Mouse (Mus musculus) kidney, adult 8-10 months (tissue): Measurements from ENCODE around the gene Prrt1.

Experiments
- DNase-seq, 2 experiments: peaks; one replicate each; pipeline ENCODE4 v3.0.0; 2022

Gene Prrt1

GRCm38 (mm10) chr17:34674524-34675204, 45.3 kb downstream of the Prrt1 start:
- DNase-seq = no peak

GRCm38 (mm10) chr17:34675205-34676092, 46.1 kb downstream of the Prrt1 start:
- DNase-seq = peak in 1 of 2 experiments; percentile 43

GRCm38 (mm10) chr17:34676093-34676460, 46.7 kb downstream of the Prrt1 start:
- peak; percentile 72 to 74 for DNase-seq

GRCm38 (mm10) chr17:34676671-34677070, 47.3 kb downstream of the Prrt1 start:
- DNase-seq = no peak

- no peak for DNase-seq
These were observed 50.9 kb downstream of the Prrt1 start for GRCm38 (mm10) chr17:34680191-34680590.

- no peak for DNase-seq
These were observed 51.3 kb downstream of the Prrt1 start for GRCm38 (mm10) chr17:34680621-34681020.

GRCm38 (mm10) chr17:34681132-34681571, 51.8 kb downstream of the Prrt1 start:
- DNase-seq = peak; percentile 38 to 54

GRCm38 (mm10) chr17:34681881-34682536, 52.7 kb downstream of the Prrt1 start:
- DNase-seq = no peak
